Mouse (Mus musculus) layer of hippocampus, adult 9-10 months (tissue): ENCODE measurements at regions not wholly inside any gene's neighbourhood (a gene's known extent, or its start where the extent isn't known, plus 50 kb on each side); places are given as distances from the start of the nearest gene placed in this dataset.
A peak's percentile ranks its signal among the peaks of the same experiment; 100 is the strongest.

Source experiments
- DNase-seq: peaks from one replicate; pipeline ENCODE4 v3.0.0; 2022; ENCODE audit warnings: low spot score

DNA sequence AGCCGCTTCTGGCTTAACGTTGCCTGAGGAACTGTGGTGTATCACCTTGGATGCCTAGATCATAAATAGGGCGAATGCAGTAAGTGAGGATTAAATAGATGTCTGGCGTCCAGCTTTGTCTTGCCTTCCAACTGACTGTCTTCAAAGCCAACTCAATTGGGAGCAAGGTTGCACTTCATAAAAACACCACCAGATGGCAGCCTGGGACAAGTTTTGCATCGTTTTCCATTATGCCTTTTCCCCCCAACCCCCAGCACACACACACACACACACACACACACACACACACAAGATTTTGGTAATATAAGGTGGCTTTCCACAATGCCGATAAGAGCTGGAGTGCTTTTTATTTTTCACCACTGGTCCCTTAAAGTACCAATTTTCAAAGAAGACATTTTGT is 209.3 kb downstream of the Mtrr start:
- DNase-seq: peak; percentile 17
